Mouse (Mus musculus): ENCODE data around the gene Fank1.

The Fank1 gene

GRCm38 (mm10) chr7:133768027-133768426 is 8.6 kb upstream of the Fank1 start:
- no peak for DNase-seq (ENCODE audit: extremely low spot score, low read depth, low spot score)

GRCm38 (mm10) chr7:133768517-133768916 is 8.1 kb upstream of the Fank1 start:
- DNase-seq (ENCODE audit: extremely low spot score, low read depth, low spot score) = no peak

GRCm38 (mm10) chr7:133775179-133775578 is 1.5 kb upstream of the Fank1 start:
- DNase-seq (ENCODE audit: extremely low spot score, low read depth, low spot score) = no peak

GRCm38 (mm10) chr7:133775796-133776625 is 650 bp upstream of the Fank1 start:
- DNase-seq (ENCODE audit: extremely low spot score, low read depth, low spot score) = no peak

- DNase-seq (ENCODE audit: extremely low spot score, low read depth, low spot score) = no peak
These were observed 4.9 kb downstream of the Fank1 start for GRCm38 (mm10) chr7:133781583-133781982.

- no peak for DNase-seq (ENCODE audit: extremely low spot score, low read depth, low spot score)
These were observed 5.3 kb downstream of the Fank1 start for GRCm38 (mm10) chr7:133781991-133782390.

- DNase-seq (ENCODE audit: extremely low spot score, low read depth, low spot score) = no peak
These were observed 6.2 kb downstream of the Fank1 start, which contains the start of gene Dhx32 for GRCm38 (mm10) chr7:133782717-133783435. Gene Dhx32 (minus strand): TSS chr7:133782726.

- no peak for DNase-seq (ENCODE audit: extremely low spot score, low read depth, low spot score)
These were observed 10.9 kb downstream of the Fank1 start for GRCm38 (mm10) chr7:133787571-133787970.

GRCm38 (mm10) chr7:133788147-133788546 is 11.5 kb downstream of the Fank1 start:
- no peak for DNase-seq (ENCODE audit: extremely low spot score, low read depth, low spot score)

- DNase-seq (ENCODE audit: extremely low spot score, low read depth, low spot score) = no peak
These were observed 13.5 kb downstream of the Fank1 start for GRCm38 (mm10) chr7:133790171-133790570.

- no peak for DNase-seq (ENCODE audit: extremely low spot score, low read depth, low spot score)
These were observed 14.1 kb downstream of the Fank1 start for GRCm38 (mm10) chr7:133790608-133791229.

- DNase-seq (ENCODE audit: extremely low spot score, low read depth, low spot score) = no peak
These were observed 16.1 kb downstream of the Fank1 start for GRCm38 (mm10) chr7:133792771-133793170.

GRCm38 (mm10) chr7:133793248-133794131 is 16.8 kb downstream of the Fank1 start:
- DNase-seq (ENCODE audit: extremely low spot score, low read depth, low spot score) = no peak

GRCm38 (mm10) chr7:133794720-133795119 is 18.1 kb downstream of the Fank1 start:
- no peak for DNase-seq (ENCODE audit: extremely low spot score, low read depth, low spot score)

- DNase-seq (ENCODE audit: extremely low spot score, low read depth, low spot score) = no peak
These were observed 23.3 kb downstream of the Fank1 start for GRCm38 (mm10) chr7:133799928-133800327.

- no peak for DNase-seq (ENCODE audit: extremely low spot score, low read depth, low spot score)
These were observed 25.2 kb downstream of the Fank1 start for GRCm38 (mm10) chr7:133801823-133802222.

- DNase-seq (ENCODE audit: extremely low spot score, low read depth, low spot score) = no peak
These were observed 29.0 kb downstream of the Fank1 start for GRCm38 (mm10) chr7:133805614-133806175.

GRCm38 (mm10) chr7:133812927-133813326 is 36.3 kb downstream of the Fank1 start:
- DNase-seq (ENCODE audit: extremely low spot score, low read depth, low spot score) = no peak

- no peak for DNase-seq (ENCODE audit: extremely low spot score, low read depth, low spot score)
These were observed 36.7 kb downstream of the Fank1 start for GRCm38 (mm10) chr7:133813331-133813730.

GRCm38 (mm10) chr7:133823751-133824150 is 47.1 kb downstream of the Fank1 start:
- DNase-seq (ENCODE audit: extremely low spot score, low read depth, low spot score) = no peak

Measured in hindlimb bud, embryonic 11.5 days (tissue).